Mouse (Mus musculus) CH12.LX (cell line): ENCODE data around the gene Arih2. TPM values are rescaled to one million over a fixed set of nuclear protein-coding genes. Genes with fewer than 3 reads are reported as not detected.
A peak's percentile ranks its signal among the peaks of the same experiment; 100 is the strongest.

Experiments
- DNase-seq: peaks from one replicate; pipeline ENCODE4 v3.0.0-alpha.2; 2013; ENCODE audit errors: extremely low read depth
- H3K27ac ChIP-seq: 2 replicates; pipeline ENCODE4 v1.5.1; 2012; ENCODE audit warnings: low read depth, mild to moderate bottlenecking, control low read depth, moderate library complexity; ENCODE audit not compliant: insufficient read depth
- H3K27me3 ChIP-seq: replicated peaks from 2 replicates; pipeline ENCODE3; 2012; ENCODE audit warnings: inconsistent platforms
- H3K36me3 ChIP-seq, 2 experiments: replicated peaks in 1 of 2; 2 replicates each; pipeline versions ENCODE3 to v1.6.1; 2012; ENCODE audit warnings: inconsistent platforms in 1 of 2, low read length in 1 of 2, mild to moderate bottlenecking in 1 of 2, mixed read lengths in 1 of 2, moderate library complexity in 1 of 2; ENCODE audit not compliant: control insufficient read depth in 1 of 2, insufficient read depth in 1 of 2
- H3K4me1 ChIP-seq, 2 experiments: 2 replicates each; pipeline ENCODE4 v1.6.1; 2012; ENCODE audit warnings: inconsistent platforms in 1 of 2, moderate library complexity in 1 of 2; ENCODE audit not compliant: insufficient read depth in 2 of 2, control insufficient read depth in 1 of 2
- H3K4me2 ChIP-seq: 2 replicates; pipeline ENCODE4 v1.6.1; 2012; ENCODE audit warnings: low read depth, mild to moderate bottlenecking, control low read depth; ENCODE audit not compliant: poor library complexity, insufficient read depth, severe bottlenecking
- H3K4me3 ChIP-seq, 3 experiments: fragments of 150-350 bp in 1 of 3; sonication (generic) in 1 of 3; replicated peaks in 1 of 3; 2 replicates each; pipeline versions ENCODE3 to v1.5.1; 2011 to 2012; ENCODE audit warnings: low read depth in 2 of 3, low read length in 2 of 3, mild to moderate bottlenecking in 2 of 3, moderate library complexity in 2 of 3, control low read depth in 1 of 3, improper control_type of control experiment in 1 of 3, inconsistent platforms in 1 of 3, mixed read lengths in 1 of 3; ENCODE audit not compliant: poor library complexity in 1 of 3
- H3K79me2 ChIP-seq: replicated peaks from 2 replicates; pipeline ENCODE4 v1.6.1; 2012; ENCODE audit warnings: mild to moderate bottlenecking, moderate library complexity; ENCODE audit not compliant: control insufficient read depth, poor library complexity, insufficient read depth, severe bottlenecking; ENCODE audit errors: extremely low read depth
- H3K9ac ChIP-seq: 2 replicates; pipeline ENCODE4 v1.6.1; 2012; ENCODE audit warnings: low read depth, mild to moderate bottlenecking, control low read depth, moderate library complexity; ENCODE audit not compliant: insufficient read depth
- H3K9me3 ChIP-seq: replicated peaks from 2 replicates; pipeline ENCODE3; 2012; ENCODE audit warnings: low read length, inconsistent platforms, mixed read lengths
- BHLHE40 ChIP-seq: IDR thresholded peaks from 2 replicates; pipeline ENCODE4 v1.6.1; 2011; ENCODE audit warnings: mild to moderate bottlenecking, low read depth, low read length, improper control_type of control experiment
- CHD2 ChIP-seq: IDR thresholded peaks from 2 replicates; pipeline ENCODE4 v1.6.1; 2011; ENCODE audit warnings: low read length, improper control_type of control experiment
- CTCF ChIP-seq, 2 experiments: IDR thresholded peaks in 1 of 2; conservative IDR thresholded peaks in 1 of 2; 2 replicates each; pipeline ENCODE4 v1.5.1; 2011 to 2012; ENCODE audit warnings: low read depth in 2 of 2, low read length in 2 of 2, improper control_type of control experiment in 1 of 2, inconsistent platforms in 1 of 2, mild to moderate bottlenecking in 1 of 2, moderate library complexity in 1 of 2
- E2F4 ChIP-seq: IDR thresholded peaks from 2 replicates; pipeline ENCODE4 v1.6.1; 2011; ENCODE audit warnings: low read depth, low read length, improper control_type of control experiment; ENCODE audit not compliant: insufficient replicate concordance
- ELF1 ChIP-seq: IDR thresholded peaks from 2 replicates; pipeline ENCODE4 v1.6.1; 2014; ENCODE audit warnings: low read depth, mild to moderate bottlenecking, inconsistent platforms, low read length, improper control_type of control experiment
- EP300 ChIP-seq: IDR thresholded peaks from 2 replicates; pipeline ENCODE4 v1.6.1; 2011; ENCODE audit warnings: low read length, improper control_type of control experiment
- ETS1 ChIP-seq: conservative IDR thresholded peaks from 2 replicates; pipeline ENCODE4 v1.6.1; 2012; ENCODE audit warnings: low read depth, mild to moderate bottlenecking, inconsistent platforms, low read length, improper control_type of control experiment, moderate library complexity
- GABPA ChIP-seq: IDR thresholded peaks from 2 replicates; pipeline ENCODE4 v1.6.1; 2012; ENCODE audit warnings: low read depth, low read length, improper control_type of control experiment, inconsistent platforms; ENCODE audit not compliant: insufficient replicate concordance
- HCFC1 ChIP-seq: IDR thresholded peaks from 2 replicates; pipeline ENCODE4 v1.6.1; 2012; ENCODE audit warnings: low read depth, mild to moderate bottlenecking, inconsistent platforms, low read length, improper control_type of control experiment
- JUND ChIP-seq: conservative IDR thresholded peaks from 2 replicates; pipeline ENCODE4 v1.6.1; 2011; ENCODE audit warnings: low read depth, low read length, improper control_type of control experiment
- MAFK ChIP-seq: IDR thresholded peaks from 2 replicates; pipeline ENCODE4 v1.6.1; 2011; ENCODE audit warnings: low read length, improper control_type of control experiment; ENCODE audit not compliant: insufficient replicate concordance
- MAX ChIP-seq: IDR thresholded peaks from 2 replicates; pipeline ENCODE4 v1.6.1; 2011; ENCODE audit warnings: low read length, improper control_type of control experiment
- MEF2A ChIP-seq: IDR thresholded peaks from 2 replicates; pipeline ENCODE4 v1.6.1; 2014; ENCODE audit warnings: low read depth, mild to moderate bottlenecking, inconsistent platforms, low read length, improper control_type of control experiment, borderline replicate concordance
- MXI1 ChIP-seq: IDR thresholded peaks from 2 replicates; pipeline ENCODE4 v1.6.1; 2011; ENCODE audit warnings: mild to moderate bottlenecking, low read depth, low read length, improper control_type of control experiment
- MYC ChIP-seq: IDR thresholded peaks from 2 replicates; pipeline ENCODE4 v1.6.1; 2011; ENCODE audit warnings: low read depth, mild to moderate bottlenecking, improper control_type of control experiment, low read length
- NELFE ChIP-seq: IDR thresholded peaks from 2 replicates; pipeline ENCODE4 v1.6.1; 2011; ENCODE audit warnings: low read depth, low read length, improper control_type of control experiment
- NRF1 ChIP-seq: IDR thresholded peaks from 2 replicates; pipeline ENCODE4 v1.6.1; 2014; ENCODE audit warnings: low read depth, mild to moderate bottlenecking, inconsistent platforms, low read length, improper control_type of control experiment, moderate library complexity
- PAX5 ChIP-seq: IDR thresholded peaks from 2 replicates; pipeline ENCODE4 v1.6.1; 2012; ENCODE audit warnings: low read length, inconsistent platforms, mixed read lengths
- POLR2A ChIP-seq: IDR thresholded peaks from 2 replicates; pipeline ENCODE4 v1.6.1; 2011; ENCODE audit warnings: low read depth, mild to moderate bottlenecking, improper control_type of control experiment, low read length
- POLR2AphosphoS2 ChIP-seq: IDR thresholded peaks from 2 replicates; pipeline ENCODE4 v1.6.1; 2011; ENCODE audit warnings: low read depth, low read length, improper control_type of control experiment
- RCOR1 ChIP-seq: conservative IDR thresholded peaks from 2 replicates; pipeline ENCODE4 v1.6.1; 2012; ENCODE audit warnings: low read depth, mild to moderate bottlenecking, inconsistent platforms, low read length, improper control_type of control experiment
- SIN3A ChIP-seq: IDR thresholded peaks from 2 replicates; pipeline ENCODE4 v1.6.1; 2012; ENCODE audit warnings: low read length, improper control_type of control experiment, inconsistent platforms
- TBP ChIP-seq: conservative IDR thresholded peaks from 2 replicates; pipeline ENCODE4 v1.6.1; 2011; ENCODE audit warnings: low read depth, low read length, improper control_type of control experiment
- UBTF ChIP-seq: IDR thresholded peaks from 2 replicates; pipeline ENCODE4 v1.6.1; 2012; ENCODE audit warnings: low read depth, mild to moderate bottlenecking, inconsistent platforms, low read length, improper control_type of control experiment, moderate library complexity
- USF1 ChIP-seq: IDR thresholded peaks from 2 replicates; pipeline ENCODE4 v1.6.1; 2014; ENCODE audit warnings: low read depth, mild to moderate bottlenecking, inconsistent platforms, low read length, improper control_type of control experiment
- USF2 ChIP-seq: conservative IDR thresholded peaks from 2 replicates; pipeline ENCODE4 v1.6.1; 2011; ENCODE audit warnings: low read depth, low read length, improper control_type of control experiment
- ZC3H11A ChIP-seq: IDR thresholded peaks from 2 replicates; pipeline ENCODE4 v1.6.1; 2012; ENCODE audit warnings: low read depth, mild to moderate bottlenecking, inconsistent platforms, low read length, improper control_type of control experiment
- ZMIZ1 ChIP-seq: IDR thresholded peaks from 2 replicates; pipeline ENCODE4 v1.6.1; 2012; ENCODE audit warnings: low read depth, mild to moderate bottlenecking, inconsistent platforms, low read length, improper control_type of control experiment
- dilution Hi-C: fragments of 300-500 bp; cut with MboI; formaldehyde crosslinking; loops from 2 replicates; pipeline ENCODE4 v1.14.3; 2020; ENCODE audit warnings: low sequenced_read_pairs; ENCODE audit not compliant: extremely low pct_unique_long_range_greater_than_20kb, extremely low pct_ligation_motif_present
- in situ Hi-C: fragments of 300-500 bp; cut with MboI; formaldehyde crosslinking; loops from 3 replicates; pipeline ENCODE4 v1.14.3; 2019; ENCODE audit warnings: low sequenced_read_pairs, low pct_ligation_motif_present, low pct_unique_long_range_greater_than_20kb, mixed read lengths
- polyA plus RNA-seq: library from polyadenylated mRNA; unstranded; fragments of >175 nt; gene quantifications from 2 replicates; pipeline ENCODE4 v1.2.1, GENCODE M21; 2012; ENCODE audit warnings: low read depth; ENCODE audit not compliant: insufficient read length
- total RNA-seq, 2 experiments: library from RNA; depleted of rRNA; stranded (reverse); fragments of 300-350 nt in 1 of 2; fragments of >200 nt in 1 of 2; gene quantifications; 2 replicates each; pipeline ENCODE4 v1.2.3; 2012 to 2014

Arih2 gene
- total and polyA plus RNA-seq, 3 experiments, result 29.0 to 35.3 (median 33.5) TPM

- TF ChIP-seq USF1 (no peak), MEF2A (peak; percentile 59; the same call in 1 of the 2 replicates), E2F4 (no peak), RCOR1 (peak; percentile 46; the same call in 1 of the 2 replicates), EP300 (no peak; the same call in 1 of the 2 replicates), NRF1 (peak; percentile 69), MAX (peak; percentile 75), UBTF (no peak), SIN3A (peak; percentile 91), MAFK (no peak), PAX5 (no peak), USF2 (no peak), HCFC1 (peak; percentile 77), MYC (peak; percentile 72), ETS1 (peak; percentile 20; the same call in 1 of the 2 replicates), TBP (peak; percentile 97), ELF1 (peak; percentile 59), GABPA (peak; percentile 85), CTCF (conservative IDR thresholded peaks at IDR 0.05 in 1 of 2, IDR thresholded peaks at IDR 0.05 in 1 of 2; ENCODE audit: low read depth in 2 of 2, low read length in 2 of 2) (peak; percentile 45 to 82; a peak in 3 of 4 replicates), ZMIZ1 (peak; percentile 99)
These were observed 82.1 kb downstream of the Arih2 start, which contains the start of gene Ndufaf3 (continued) for GRCm38 (mm10) chr9:108566815-108567776.

DNA sequence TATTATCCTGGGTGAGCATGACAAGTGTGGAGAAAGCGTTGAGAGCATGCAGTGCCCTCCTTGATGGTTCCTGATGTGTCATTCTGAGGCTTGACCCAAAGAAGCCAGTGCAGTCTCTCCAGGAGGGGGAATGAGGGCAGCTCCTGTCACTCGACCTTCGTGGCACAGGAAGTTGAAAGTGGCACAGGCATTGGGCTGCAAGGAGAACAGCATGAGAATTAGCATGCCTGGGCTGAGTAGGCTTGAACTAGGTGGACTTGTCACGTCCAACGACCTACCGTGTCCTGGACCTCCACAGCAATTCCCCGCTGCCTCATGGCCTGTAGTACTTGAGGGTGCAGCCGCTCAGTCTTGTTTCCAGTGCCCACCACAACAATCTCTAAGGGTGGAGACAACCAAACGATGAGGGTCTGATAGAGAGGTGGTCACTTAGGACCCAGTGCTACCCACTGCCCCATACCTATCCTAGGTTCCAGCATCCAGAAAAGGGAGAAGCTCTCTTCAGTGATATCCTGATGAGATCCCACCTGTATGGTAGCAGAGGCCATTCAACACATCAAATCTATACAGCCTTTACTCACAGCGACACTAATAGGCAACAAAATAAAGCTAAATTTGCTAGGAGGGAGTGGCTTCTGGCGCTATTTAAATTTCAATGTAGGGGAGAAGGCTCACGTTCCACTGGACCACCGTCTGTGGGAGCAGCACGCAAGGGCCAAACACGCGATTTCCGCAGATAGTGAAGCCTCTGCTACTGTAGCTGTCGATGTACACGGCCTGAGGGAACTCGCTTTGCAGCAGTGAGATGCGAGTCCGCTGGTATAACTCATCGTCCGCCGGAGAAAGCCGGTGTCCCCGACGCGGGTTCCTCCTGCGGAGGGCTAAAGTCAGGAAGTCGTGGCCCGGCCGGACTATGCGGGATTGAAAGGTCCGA is 83.0 kb downstream of the Arih2 start:
- Histone ChIP-seq H3K36me3 (peaks cover 43 to 54% of the 10 kb centered on the region in 2 experiments), H3K79me2 (peaks cover 15% of the 10 kb centered on the region), H3K9me3 (no peaks in the 10 kb centered on the region), H3K4me1 (peaks cover 17 to 53% of the 10 kb centered on the region in 2 experiments)
- dilution Hi-C loops (no loop called here), in situ Hi-C loops (no loop called here)
- peak; percentile 16; the same call in 1 of the 2 replicates for TF ChIP-seq POLR2A
- TF ChIP-seq RCOR1, result no peak
- TF ChIP-seq NELFE, result no peak
- TF ChIP-seq GABPA, result no peak
- peak; percentile 84 for TF ChIP-seq POLR2AphosphoS2
- no peak for TF ChIP-seq TBP
- TF ChIP-seq E2F4, result no peak
- TF ChIP-seq USF1, result no peak
- no peak; the same call in 1 of the 2 replicates for TF ChIP-seq CHD2
- no peak for TF ChIP-seq ETS1
- TF ChIP-seq ZMIZ1, result peak; percentile 46
- TF ChIP-seq HCFC1, result no peak
- TF ChIP-seq USF2, result no peak
- no peak for TF ChIP-seq ZC3H11A
- no peak for TF ChIP-seq PAX5
- no peak for TF ChIP-seq JUND
- no peak for TF ChIP-seq MXI1
- TF ChIP-seq BHLHE40, result 0 out of 2 replicates have a peak, but pooled peaks have one; percentile 43
- TF ChIP-seq, all 38 proteins: peak for 4
- Histone ChIP-seq H3K4me3 (peak overlapping the region; percentile 73 to 90 (median 89)), H3K27ac (peak overlapping the region; percentile 91), H3K4me2 (peak overlapping the region; percentile 72), H3K9ac (peak overlapping the region; percentile 87), H3K27me3 (no peaks in the 10 kb centered on the region)
- DNase-seq, result no peak
